In genomic region chr6:127407742-127408141, GRCm38 (mm10) we compare ENCODE assay signal across 11 mouse cellular contexts. TPM values are rescaled to one million over a fixed set of nuclear protein-coding genes. Genes with fewer than 3 reads are reported as not detected.
DNase-seq lines count a peak whose midpoint lies in the region; ATAC-seq and TF ChIP-seq lines count a peak whose summit lies in the region.
"Had no signal": no experiment of that assay in that cellular context is flagged by ENCODE, and none has a peak within 500 bp of the region (broad histone marks: within the 10 kb centered on the region; RNA-seq: fewer than 3 reads in every experiment).

No protein-coding gene starts in this region.

- no peaks in the 10 kb centered on the region for H3K9me3 ChIP-seq in liver, postnatal 0 days (ENCODE audit: low read length)

- no peaks in the 10 kb centered on the region for H3K4me1 ChIP-seq in liver, postnatal 0 days (ENCODE audit: insufficient read depth)

- no peak for TF ChIP-seq EP300 in liver, postnatal 0 days (IDR thresholded peaks at IDR 0.05; ENCODE audit: low read depth)

- no peak overlapping the region for H3K27ac ChIP-seq in liver, postnatal 0 days (ENCODE audit: low read depth)
- H3K27ac ChIP-seq: left cerebral cortex, adult 2 months had no signal

- no peak for ATAC-seq in liver, postnatal 0 days

- no peak overlapping the region for H3K4me3 ChIP-seq in liver, postnatal 0 days (ENCODE audit: low read depth, low read length)
- H3K4me3 ChIP-seq: left cerebral cortex, adult 2 months had no signal

- no peaks in the 10 kb centered on the region for H3K36me3 ChIP-seq in liver, postnatal 0 days (replicated peaks; ENCODE audit: insufficient read depth, low read length)
- H3K36me3 ChIP-seq in splenic B cell, adult 2 months (ENCODE audit: control insufficient read depth, insufficient read depth, low read length, poor library complexity, severe bottlenecking) = no peaks in the 10 kb centered on the region

- WGBS in liver, postnatal 0 days (ENCODE audit: insufficient replicate concordance) = 15% methylated on average over 4 of the region's 4 CpGs

- peak; percentile 38 to 55 for DNase-seq in cerebellum, postnatal 10 days
- DNase-seq in cerebellum, adult 11 months = no peak
- DNase-seq in liver = peak; percentile 10
- no peak for DNase-seq in liver, postnatal 0 days
- peak; percentile 17 for DNase-seq in forelimb bud, embryonic 11.5 days (ENCODE audit: low read depth, low spot score)
- DNase-seq in splenic B cell, adult 2 months (ENCODE audit: low read depth, low spot score) = peak; percentile 3
- no peak for DNase-seq in urinary bladder, postnatal 4 days (ENCODE audit: low spot score in 2 of 2)
- no peak for DNase-seq in kidney, postnatal 25 days
- DNase-seq: adrenal gland, adult 2 months; cerebellum, adult 8-10 months had no signal

- no peak overlapping the region for H3K9ac ChIP-seq in liver, postnatal 0 days (replicated peaks)

- H3K4me2 ChIP-seq in liver, postnatal 0 days (ENCODE audit: low read depth, low read length) = no peak overlapping the region

- no peaks in the 10 kb centered on the region for H3K27me3 ChIP-seq in liver, postnatal 0 days (ENCODE audit: insufficient read depth, low read length)
- no peaks in the 10 kb centered on the region for H3K27me3 ChIP-seq in splenic B cell, adult 2 months (ENCODE audit: control insufficient read depth, insufficient read depth, low read length, poor library complexity, severe bottlenecking)

- no peak for TF ChIP-seq CTCF in liver, postnatal 0 days (IDR thresholded peaks at IDR 0.05; ENCODE audit: low read depth)

RNA-seq across cellular contexts. Expression of gene Parp11, which starts 38.9 kb away (rescaled TPM):
- 5.5 and 5.8 TPM in 2 replicates for polyA plus RNA-seq in liver, postnatal 0 days (2015; fragmentation: Nextera tagmentation; extraction: Ambion mirVana)

Comparison
In these comparisons a context has a peak if more than half of its experiments do, and no peak if none do; other contexts are left out.
1. DNase-seq: peak in cerebellum, postnatal 10 days (2 of 2), liver (single experiment), forelimb bud, embryonic 11.5 days (single experiment) and splenic B cell, adult 2 months (single experiment); none in cerebellum, adult 11 months (single experiment), liver, postnatal 0 days (single experiment), urinary bladder, postnatal 4 days (0 of 2) and kidney, postnatal 25 days (0 of 2).